Mouse (Mus musculus): ENCODE data around the gene Sigmar1. TPM values are rescaled to one million over a fixed set of nuclear protein-coding genes. Genes with fewer than 3 reads are reported as not detected.
"Not testable (repeated sequence)": the region's sequence is repeated elsewhere in the genome, so short reads cannot be mapped to it uniquely, and the experiment has no call there.

Gene Sigmar1
- total RNA-seq, 2 experiments from 2014 or later: 3.8 to 7.3 TPM

GRCm38 (mm10) chr4:41688562-41688961, 67.4 kb downstream of the Sigmar1 start:
- not testable (repeated sequence) for ATAC-seq (replicated peaks; ENCODE audit: low FRiP score, poor library complexity, severe bottlenecking)

Other genes with a start within 250 kb of the Sigmar1 start
- gene 1110017D15Rik, start 238.8 kb downstream of the Sigmar1 start, total RNA-seq (2015; ENCODE audit: low replicate concordance): not detected in 2 replicates
- not detected in 2 replicates for gene 1110017D15Rik, start 238.8 kb downstream of the Sigmar1 start, total RNA-seq (2017; ENCODE audit: low replicate concordance)
- gene Fam219a, start 186.6 kb downstream of the Sigmar1 start, total RNA-seq (2015; ENCODE audit: low replicate concordance): 1.1 TPM in 1 of 2 replicates, not detected in the other
- 0.39 and 0.45 TPM in 2 replicates for gene Fam219a, start 186.6 kb downstream of the Sigmar1 start, total RNA-seq (2017; ENCODE audit: low replicate concordance)
- gene Dnaic1, start 186.4 kb downstream of the Sigmar1 start, total RNA-seq (2015; ENCODE audit: low replicate concordance): not detected in 2 replicates
- gene Dnaic1, start 186.4 kb downstream of the Sigmar1 start, total RNA-seq (2017; ENCODE audit: low replicate concordance): not detected in 2 replicates
- not detected in 2 replicates for gene Enho, start 115.8 kb downstream of the Sigmar1 start, total RNA-seq (2015; ENCODE audit: low replicate concordance)
- not detected in 2 replicates for gene Enho, start 115.8 kb downstream of the Sigmar1 start, total RNA-seq (2017; ENCODE audit: low replicate concordance)
- not detected in 2 replicates for gene Cntfr, start 59.1 kb downstream of the Sigmar1 start, total RNA-seq (2015; ENCODE audit: low replicate concordance)
- gene Cntfr, start 59.1 kb downstream of the Sigmar1 start, total RNA-seq (2017; ENCODE audit: low replicate concordance): not detected in 2 replicates
- gene Il11ra1, start 56.2 kb downstream of the Sigmar1 start, total RNA-seq (2015; ENCODE audit: low replicate concordance): 6.5 and 28.5 TPM in 2 replicates
- 7.2 TPM in 1 of 2 replicates, not detected in the other for gene Il11ra1, start 56.2 kb downstream of the Sigmar1 start, total RNA-seq (2017; ENCODE audit: low replicate concordance)
- 2.9 and 9.7 TPM in 2 replicates for gene Rpp25l, start 42.6 kb downstream of the Sigmar1 start, total RNA-seq (2015; ENCODE audit: low replicate concordance)
- gene Rpp25l, start 42.6 kb downstream of the Sigmar1 start, total RNA-seq (2017; ENCODE audit: low replicate concordance): 5.0 and 22.6 TPM in 2 replicates
- gene Dctn3, start 33.0 kb downstream of the Sigmar1 start, total RNA-seq (2015; ENCODE audit: low replicate concordance): 16.8 and 51.2 TPM in 2 replicates
- 18.4 and 33.0 TPM in 2 replicates for gene Dctn3, start 33.0 kb downstream of the Sigmar1 start, total RNA-seq (2017; ENCODE audit: low replicate concordance)
- not detected in 2 replicates for gene Arid3c, start 25.0 kb downstream of the Sigmar1 start, total RNA-seq (2015; ENCODE audit: low replicate concordance)
- not detected in 2 replicates for gene Arid3c, start 25.0 kb downstream of the Sigmar1 start, total RNA-seq (2017; ENCODE audit: low replicate concordance)
- gene Galt, start 929 bp downstream of the Sigmar1 start, total RNA-seq (2015; ENCODE audit: low replicate concordance): 18.9 TPM in 1 of 2 replicates, not detected in the other
- 1.3 and 3.9 TPM in 2 replicates for gene Galt, start 929 bp downstream of the Sigmar1 start, total RNA-seq (2017; ENCODE audit: low replicate concordance)
- 10.8 TPM in 1 of 2 replicates, not detected in the other for gene Ccl27a, start 18.1 kb upstream of the Sigmar1 start, total RNA-seq (2015; ENCODE audit: low replicate concordance)
- gene Ccl27a, start 18.1 kb upstream of the Sigmar1 start, total RNA-seq (2017; ENCODE audit: low replicate concordance): 8.7 TPM in 1 of 2 replicates, not detected in the other
- gene Gm21541, start 147.5 kb upstream of the Sigmar1 start, total RNA-seq (2015; ENCODE audit: low replicate concordance): not detected in 2 replicates
- not detected in 2 replicates for gene Gm21541, start 147.5 kb upstream of the Sigmar1 start, total RNA-seq (2017; ENCODE audit: low replicate concordance)
- gene Gm20878, start 185.4 kb upstream of the Sigmar1 start, total RNA-seq (2015; ENCODE audit: low replicate concordance): not detected in 2 replicates
- 0.77 TPM in 1 of 2 replicates, not detected in the other for gene Gm20878, start 185.4 kb upstream of the Sigmar1 start, total RNA-seq (2017; ENCODE audit: low replicate concordance)
- 0.72 TPM in 1 of 2 replicates, not detected in the other for gene Fam205a4, start 209.9 kb upstream of the Sigmar1 start, total RNA-seq (2015; ENCODE audit: low replicate concordance)
- not detected in 2 replicates for gene Fam205a4, start 209.9 kb upstream of the Sigmar1 start, total RNA-seq (2017; ENCODE audit: low replicate concordance)